Mouse (Mus musculus): ENCODE data around the gene Lrcol1.

Lrcol1 gene

GRCm38 (mm10) chr5:110344524-110344923 lies at the start of gene Lrcol1:
TSS of gene Lrcol1 (plus strand) at chr5:110344730.
- no peak for ATAC-seq (ENCODE audit: insufficient number of reproducible peaks, low FRiP score, low TSS enrichment)

- no peak for ATAC-seq (ENCODE audit: insufficient number of reproducible peaks, low FRiP score, low TSS enrichment)
Observed at GRCm38 (mm10) chr5:110296637-110297036, 47.9 kb upstream of the Lrcol1 start.

- ATAC-seq (ENCODE audit: insufficient number of reproducible peaks, low FRiP score, low TSS enrichment) = no peak
Observed at GRCm38 (mm10) chr5:110300591-110300990, 43.9 kb upstream of the Lrcol1 start.

- no peak for ATAC-seq (ENCODE audit: insufficient number of reproducible peaks, low FRiP score, low TSS enrichment)
Observed at GRCm38 (mm10) chr5:110308861-110309260, 35.7 kb upstream of the Lrcol1 start.

- no peak for ATAC-seq (ENCODE audit: insufficient number of reproducible peaks, low FRiP score, low TSS enrichment)
Observed at GRCm38 (mm10) chr5:110313127-110313526, 31.4 kb upstream of the Lrcol1 start.

GRCm38 (mm10) chr5:110330508-110330907 lies 14.0 kb upstream of the Lrcol1 start:
- ATAC-seq (ENCODE audit: insufficient number of reproducible peaks, low FRiP score, low TSS enrichment) = no peak

GRCm38 (mm10) chr5:110338792-110339191 lies 5.7 kb upstream of the Lrcol1 start:
- ATAC-seq (ENCODE audit: insufficient number of reproducible peaks, low FRiP score, low TSS enrichment) = no peak

GRCm38 (mm10) chr5:110342648-110343284 lies 1.8 kb upstream of the Lrcol1 start, which contains the start of gene P2rx2:
TSS of gene P2rx2 (minus strand) at chr5:110343212.
- ATAC-seq (ENCODE audit: insufficient number of reproducible peaks, low FRiP score, low TSS enrichment) = 0 out of 2 replicates have a peak, but pooled peaks have one; percentile 52

GRCm38 (mm10) chr5:110345553-110345952 lies 1.0 kb downstream of the Lrcol1 start:
- ATAC-seq (ENCODE audit: insufficient number of reproducible peaks, low FRiP score, low TSS enrichment) = no peak

- no peak for ATAC-seq (ENCODE audit: insufficient number of reproducible peaks, low FRiP score, low TSS enrichment)
Observed at GRCm38 (mm10) chr5:110347006-110347405, 2.5 kb downstream of the Lrcol1 start.

- no peak for ATAC-seq (ENCODE audit: insufficient number of reproducible peaks, low FRiP score, low TSS enrichment)
Observed at GRCm38 (mm10) chr5:110354716-110355115, 10.2 kb downstream of the Lrcol1 start.

- ATAC-seq (ENCODE audit: insufficient number of reproducible peaks, low FRiP score, low TSS enrichment) = peak; percentile 40; the same call in 1 of the 2 replicates
Observed at GRCm38 (mm10) chr5:110357531-110358179, 13.1 kb downstream of the Lrcol1 start.

- ATAC-seq (ENCODE audit: insufficient number of reproducible peaks, low FRiP score, low TSS enrichment) = no peak
Observed at GRCm38 (mm10) chr5:110361465-110361864, 16.9 kb downstream of the Lrcol1 start.

- ATAC-seq (ENCODE audit: insufficient number of reproducible peaks, low FRiP score, low TSS enrichment) = no peak
Observed at GRCm38 (mm10) chr5:110362813-110363178, 18.3 kb downstream of the Lrcol1 start.

GRCm38 (mm10) chr5:110363179-110363821 lies 18.8 kb downstream of the Lrcol1 start:
- peak; percentile 40; the same call in 1 of the 2 replicates for ATAC-seq (ENCODE audit: insufficient number of reproducible peaks, low FRiP score, low TSS enrichment)

- 0 out of 2 replicates have a peak, but pooled peaks have one; percentile 31 for ATAC-seq (ENCODE audit: insufficient number of reproducible peaks, low FRiP score, low TSS enrichment)
Observed at GRCm38 (mm10) chr5:110363822-110364545, 19.5 kb downstream of the Lrcol1 start.

- ATAC-seq (ENCODE audit: insufficient number of reproducible peaks, low FRiP score, low TSS enrichment) = 0 out of 2 replicates have a peak, but pooled peaks have one; percentile 24
Observed at GRCm38 (mm10) chr5:110376802-110377433, 32.4 kb downstream of the Lrcol1 start.

- peak; percentile 32; the same call in 1 of the 2 replicates for ATAC-seq (ENCODE audit: insufficient number of reproducible peaks, low FRiP score, low TSS enrichment)
Observed at GRCm38 (mm10) chr5:110378181-110378583, 33.7 kb downstream of the Lrcol1 start.

GRCm38 (mm10) chr5:110379086-110379485 lies 34.6 kb downstream of the Lrcol1 start:
- ATAC-seq (ENCODE audit: insufficient number of reproducible peaks, low FRiP score, low TSS enrichment) = no peak

- no peak for ATAC-seq (ENCODE audit: insufficient number of reproducible peaks, low FRiP score, low TSS enrichment)
Observed at GRCm38 (mm10) chr5:110379823-110380222, 35.3 kb downstream of the Lrcol1 start.
